Mouse (Mus musculus): ENCODE measurements around the gene Gm9508. TPM values are rescaled to one million over a fixed set of nuclear protein-coding genes. Genes with fewer than 3 reads are reported as not detected.
"Not testable (repeated sequence)": the region's sequence is repeated elsewhere in the genome, so short reads cannot be mapped to it uniquely, and the experiment has no call there.

Gene Gm9508
- not detected in 2 replicates for polyA plus RNA-seq (2015; fragmentation: Nextera tagmentation; extraction: Ambion mirVana)

- Histone ChIP-seq H3K9ac (no peak within 1 kb of the TSS), H3K4me3 (no peak within 1 kb of the TSS), H3K4me1 (no peaks in the 10 kb centered on the region), H3K27me3 (replicated peaks) (peaks cover 26% of the 10 kb centered on the region), H3K36me3 (no peaks in the 10 kb centered on the region), H3K27ac (replicated peaks) (no peak within 1 kb of the TSS), H3K9me3 (peaks cover 7% of the 10 kb centered on the region; the same call in 1 of the 2 replicates), H3K4me2 (no peak within 1 kb of the TSS)
- 33% methylated on average over 4 of the region's 4 CpGs for WGBS
- no peak for ATAC-seq (ENCODE audit: extremely low read depth, insufficient number of reproducible peaks, low FRiP score, low TSS enrichment)
These were observed at the start of gene Gm9508 for GRCm38 (mm10) chr10:77697133-77697532. Gm9508 (minus strand) TSS chr10:77697233.

GRCm38 (mm10) chr10:77741924-77742688 lies 45.1 kb upstream of the Gm9508 start, which contains the start of gene Gm18596:
Gm18596 (minus strand) TSS chr10:77742638.
- not testable (repeated sequence) for ATAC-seq (ENCODE audit: extremely low read depth, insufficient number of reproducible peaks, low FRiP score, low TSS enrichment); H3K4me3 ChIP-seq; H3K27me3 ChIP-seq (replicated peaks); H3K4me2 ChIP-seq; H3K9me3 ChIP-seq; H3K4me1 ChIP-seq; H3K36me3 ChIP-seq; H3K9ac ChIP-seq; H3K27ac ChIP-seq (replicated peaks)
- WGBS = 49% methylated on average over 5 of the region's 5 CpGs

- WGBS = 77% methylated on average over 4 of the region's 4 CpGs
These were observed 41.9 kb upstream of the Gm9508 start for GRCm38 (mm10) chr10:77738929-77739328.

GRCm38 (mm10) chr10:77735928-77736327 lies 38.9 kb upstream of the Gm9508 start:
- H3K4me3 ChIP-seq = no peak overlapping the region
- H3K27ac ChIP-seq (replicated peaks) = no peak overlapping the region
- WGBS = 86% methylated on average over 1 of the region's 1 CpGs
- H3K9me3 ChIP-seq = peaks cover 13% of the 10 kb centered on the region
- no peak overlapping the region for H3K4me2 ChIP-seq
- H3K36me3 ChIP-seq = no peaks in the 10 kb centered on the region
- ATAC-seq (ENCODE audit: extremely low read depth, insufficient number of reproducible peaks, low FRiP score, low TSS enrichment) = no peak
- no peaks in the 10 kb centered on the region for H3K4me1 ChIP-seq
- H3K9ac ChIP-seq = no peak overlapping the region
- H3K27me3 ChIP-seq (replicated peaks) = no peaks in the 10 kb centered on the region

More at GRCm38 (mm10) chr10:77738929-77739328, 41.9 kb upstream of the Gm9508 start:
- H3K4me1 ChIP-seq = no peaks in the 10 kb centered on the region
- no peak overlapping the region for H3K9ac ChIP-seq
- no peak overlapping the region for H3K27ac ChIP-seq (replicated peaks)
- no peak for ATAC-seq (ENCODE audit: extremely low read depth, insufficient number of reproducible peaks, low FRiP score, low TSS enrichment)
- H3K4me3 ChIP-seq = no peak overlapping the region
- H3K9me3 ChIP-seq = peaks cover 11% of the 10 kb centered on the region
- H3K27me3 ChIP-seq (replicated peaks) = no peaks in the 10 kb centered on the region
- H3K4me2 ChIP-seq = no peak overlapping the region
- no peaks in the 10 kb centered on the region for H3K36me3 ChIP-seq

GRCm38 (mm10) chr10:77729241-77729640 lies 32.2 kb upstream of the Gm9508 start:
- no peak overlapping the region for H3K27ac ChIP-seq (replicated peaks)
- no peak overlapping the region for H3K4me3 ChIP-seq
- H3K9ac ChIP-seq = no peak overlapping the region
- peaks cover 4% of the 10 kb centered on the region for H3K9me3 ChIP-seq
- no peaks in the 10 kb centered on the region for H3K27me3 ChIP-seq (replicated peaks)
- no peaks in the 10 kb centered on the region for H3K36me3 ChIP-seq
- ATAC-seq (ENCODE audit: extremely low read depth, insufficient number of reproducible peaks, low FRiP score, low TSS enrichment) = no peak
- WGBS = 45% methylated on average over 4 of the region's 4 CpGs
- no peaks in the 10 kb centered on the region for H3K4me1 ChIP-seq
- H3K4me2 ChIP-seq = no peak overlapping the region

GRCm38 (mm10) chr10:77728280-77728679 lies 31.2 kb upstream of the Gm9508 start:
- Histone ChIP-seq H3K9ac (no peak overlapping the region), H3K4me2 (no peak overlapping the region), H3K27me3 (replicated peaks) (no peaks in the 10 kb centered on the region), H3K4me1 (no peaks in the 10 kb centered on the region), H3K4me3 (no peak overlapping the region), H3K36me3 (no peaks in the 10 kb centered on the region), H3K27ac (replicated peaks) (no peak overlapping the region), H3K9me3 (no peaks in the 10 kb centered on the region)
- WGBS = 53% methylated on average over 4 of the region's 4 CpGs
- ATAC-seq (ENCODE audit: extremely low read depth, insufficient number of reproducible peaks, low FRiP score, low TSS enrichment) = no peak

GRCm38 (mm10) chr10:77726186-77726585 lies 29.2 kb upstream of the Gm9508 start, which contains the start of gene Gm10100:
Gm10100 (plus strand) TSS chr10:77726486.
- WGBS = 24% methylated on average over 3 of the region's 3 CpGs
- ATAC-seq (ENCODE audit: extremely low read depth, insufficient number of reproducible peaks, low FRiP score, low TSS enrichment) = no peak
- Histone ChIP-seq H3K27me3 (replicated peaks) (no peaks in the 10 kb centered on the region), H3K4me3 (no peak within 1 kb of the TSS), H3K4me2 (no peak within 1 kb of the TSS), H3K9me3 (no peaks in the 10 kb centered on the region), H3K4me1 (no peaks in the 10 kb centered on the region), H3K9ac (no peak within 1 kb of the TSS), H3K36me3 (no peaks in the 10 kb centered on the region), H3K27ac (replicated peaks) (no peak within 1 kb of the TSS)

- H3K9me3 ChIP-seq = no peaks in the 10 kb centered on the region
- WGBS = 65% methylated on average over 8 of the region's 8 CpGs
- H3K27me3 ChIP-seq (replicated peaks) = no peaks in the 10 kb centered on the region
- H3K36me3 ChIP-seq = no peaks in the 10 kb centered on the region
- no peak for ATAC-seq (ENCODE audit: extremely low read depth, insufficient number of reproducible peaks, low FRiP score, low TSS enrichment)
- H3K4me2 ChIP-seq = no peak overlapping the region
- H3K4me3 ChIP-seq = no peak overlapping the region
- H3K9ac ChIP-seq = no peak overlapping the region
- no peaks in the 10 kb centered on the region for H3K4me1 ChIP-seq
- H3K27ac ChIP-seq (replicated peaks) = no peak overlapping the region
These were observed 27.8 kb upstream of the Gm9508 start for GRCm38 (mm10) chr10:77724855-77725254.

- ATAC-seq (ENCODE audit: extremely low read depth, insufficient number of reproducible peaks, low FRiP score, low TSS enrichment); H3K27me3 ChIP-seq (replicated peaks); H3K4me3 ChIP-seq; H3K9me3 ChIP-seq; H3K27ac ChIP-seq (replicated peaks); H3K4me2 ChIP-seq; H3K4me1 ChIP-seq; H3K9ac ChIP-seq; H3K36me3 ChIP-seq: not testable (repeated sequence)
- 72% methylated on average over 1 of the region's 1 CpGs for WGBS
These were observed 23.3 kb upstream of the Gm9508 start, which contains the start of gene Krtap12-1 for GRCm38 (mm10) chr10:77720299-77720698. Krtap12-1 (plus strand) TSS chr10:77720599.

GRCm38 (mm10) chr10:77715507-77715906 lies 18.5 kb upstream of the Gm9508 start, which contains the start of gene Gm10142:
Gm10142 (plus strand) TSS chr10:77715807.
- no peak within 1 kb of the TSS for H3K4me3 ChIP-seq
- no peak within 1 kb of the TSS for H3K27ac ChIP-seq (replicated peaks)
- no peaks in the 10 kb centered on the region for H3K27me3 ChIP-seq (replicated peaks)
- H3K4me1 ChIP-seq = no peaks in the 10 kb centered on the region
- no peaks in the 10 kb centered on the region for H3K36me3 ChIP-seq
- WGBS = 64% methylated on average over 1 of the region's 1 CpGs
- H3K9ac ChIP-seq = no peak within 1 kb of the TSS
- H3K9me3 ChIP-seq = 0 out of 2 replicates have a peak, but pooled peaks cover 8% of the 10 kb centered on the region
- no peak for ATAC-seq (ENCODE audit: extremely low read depth, insufficient number of reproducible peaks, low FRiP score, low TSS enrichment)
- no peak within 1 kb of the TSS for H3K4me2 ChIP-seq

- Histone ChIP-seq H3K27me3 (replicated peaks) (no peaks in the 10 kb centered on the region), H3K27ac (replicated peaks) (no peak overlapping the region), H3K9me3 (0 out of 2 replicates have a peak, but pooled peaks cover 8% of the 10 kb centered on the region), H3K36me3 (no peaks in the 10 kb centered on the region), H3K4me1 (no peaks in the 10 kb centered on the region), H3K4me3 (no peak overlapping the region), H3K4me2 (no peak overlapping the region), H3K9ac (no peak overlapping the region)
- no peak for ATAC-seq (ENCODE audit: extremely low read depth, insufficient number of reproducible peaks, low FRiP score, low TSS enrichment)
- WGBS = 59% methylated on average over 4 of the region's 4 CpGs
These were observed 16.7 kb upstream of the Gm9508 start for GRCm38 (mm10) chr10:77713734-77714133.

GRCm38 (mm10) chr10:77711157-77711556 lies 14.1 kb upstream of the Gm9508 start, which contains the start of gene Gm10024:
Gm10024 (plus strand) TSS chr10:77711457.
- H3K4me1 ChIP-seq; H3K27ac ChIP-seq (replicated peaks); H3K4me2 ChIP-seq; H3K27me3 ChIP-seq (replicated peaks); H3K9ac ChIP-seq; H3K36me3 ChIP-seq; ATAC-seq (ENCODE audit: extremely low read depth, insufficient number of reproducible peaks, low FRiP score, low TSS enrichment); H3K9me3 ChIP-seq; H3K4me3 ChIP-seq: not testable (repeated sequence)

Data from heart, embryonic 13.5 days (tissue).